Comparison of ENCODE assay signal across 9 mouse cellular contexts in genomic region chr5:75143092-75143491, GRCm38 (mm10). TPM values are rescaled to one million over a fixed set of nuclear protein-coding genes. Genes with fewer than 3 reads are reported as not detected.
DNase-seq lines count a peak whose midpoint lies in the region; ATAC-seq lines count a peak whose summit lies in the region.
"Had no signal": no experiment of that assay in that cellular context is flagged by ENCODE, and none has a peak within 500 bp of the region (broad histone marks: within the 10 kb centered on the region; RNA-seq: fewer than 3 reads in every experiment).

No protein-coding gene starts in this region.

- peaks cover under 1% of the 10 kb centered on the region; the same call in 1 of the 2 replicates for H3K4me1 ChIP-seq in forebrain, embryonic 11.5 days (replicated peaks; ENCODE audit: control insufficient read depth, insufficient read depth, low read length)
- no peaks in the 10 kb centered on the region for H3K4me1 ChIP-seq in hindbrain, embryonic 11.5 days (replicated peaks; ENCODE audit: control insufficient read depth, insufficient read depth, low read length)
- H3K4me1 ChIP-seq in stomach, embryonic 14.5 days (ENCODE audit: control insufficient read depth, insufficient read depth, low read length): peaks cover 2% of the 10 kb centered on the region; the same call in 1 of the 2 replicates

- peak overlapping the region; percentile 28 for H3K9ac ChIP-seq in forebrain, embryonic 11.5 days (ENCODE audit: low read length)
- no peak overlapping the region for H3K9ac ChIP-seq in hindbrain, embryonic 11.5 days (ENCODE audit: low read depth, low read length)
- H3K9ac ChIP-seq in stomach, embryonic 14.5 days (replicated peaks; ENCODE audit: low read depth, low read length): no peak overlapping the region

- H3K36me3 ChIP-seq in forebrain, embryonic 11.5 days (ENCODE audit: control insufficient read depth, insufficient read depth, low read length): no peaks in the 10 kb centered on the region
- H3K36me3 ChIP-seq in hindbrain, embryonic 11.5 days (ENCODE audit: control insufficient read depth, insufficient read depth, low read length): no peaks in the 10 kb centered on the region
- no peaks in the 10 kb centered on the region for H3K36me3 ChIP-seq in stomach, embryonic 14.5 days (ENCODE audit: control insufficient read depth, insufficient read depth, low read length)

- peak; percentile 92 for DNase-seq in heart, adult 11 months
- DNase-seq in heart, postnatal 25 days (ENCODE audit: low spot score): no peak
- DNase-seq in adrenal gland, adult 8-10 months: peak; percentile 44
- DNase-seq in forebrain, embryonic 11.5 days (ENCODE audit: low spot score): peak; percentile 74
- peak; percentile 82 for DNase-seq in hindbrain, embryonic 11.5 days (ENCODE audit: low spot score)
- DNase-seq in left cerebral cortex, postnatal 14 days (ENCODE audit: low spot score in 2 of 2): peak; percentile 56 to 76

- H3K4me2 ChIP-seq in forebrain, embryonic 11.5 days (ENCODE audit: low read depth, low read length, severe bottlenecking): peak overlapping the region; percentile 53
- peak overlapping the region; percentile 40 for H3K4me2 ChIP-seq in hindbrain, embryonic 11.5 days (replicated peaks; ENCODE audit: low read depth, low read length)
- H3K4me2 ChIP-seq in stomach, embryonic 14.5 days (replicated peaks; ENCODE audit: low read depth, low read length): peak overlapping the region; percentile 41

- intact Hi-C loops in heart, postnatal 25 days (cut with DNase I): loop anchor here (1.0 kb wide), 2 partner anchors 182 to 199 kb away; no protein-coding TSS in a partner anchor
- intact Hi-C loops in left cerebral cortex, postnatal 14 days (cut with DNase I): loop anchor here (5.0 kb wide), 2 partner anchors 181 to 201 kb away; no protein-coding TSS in a partner anchor

- H3K27ac ChIP-seq in forebrain, embryonic 11.5 days (ENCODE audit: low read depth, low read length): no peak overlapping the region
- H3K27ac ChIP-seq in hindbrain, embryonic 11.5 days (ENCODE audit: low read depth, low read length): no peak overlapping the region
- no peak overlapping the region for H3K27ac ChIP-seq in stomach, embryonic 14.5 days (ENCODE audit: low read length)
- H3K27ac ChIP-seq: macrophage had no signal

- peak overlapping the region; percentile 20 for H3K4me3 ChIP-seq in forebrain, embryonic 11.5 days (ENCODE audit: low read depth, low read length)
- H3K4me3 ChIP-seq in hindbrain, embryonic 11.5 days (ENCODE audit: low read depth, low read length): no peak overlapping the region
- peak overlapping the region; percentile 15 for H3K4me3 ChIP-seq in stomach, embryonic 14.5 days (ENCODE audit: low read depth, low read length)

- 3% methylated on average over 14 of the region's 14 CpGs for WGBS in forebrain, embryonic 11.5 days
- WGBS in hindbrain, embryonic 11.5 days: 6% methylated on average over 14 of the region's 14 CpGs
- 4% methylated on average over 14 of the region's 14 CpGs for WGBS in stomach, embryonic 14.5 days

- ATAC-seq in forebrain, embryonic 11.5 days (replicated peaks; ENCODE audit: low FRiP score): no peak; the same call in 1 of the 2 replicates
- ATAC-seq in hindbrain, embryonic 11.5 days (ENCODE audit: low FRiP score): 0 out of 2 replicates have a peak, but pooled peaks have one; percentile 17
- ATAC-seq in megakaryocyte progenitor cell, adult 5-6 weeks (replicated peaks; ENCODE audit: poor library complexity): peak; percentile 57; the same call in 1 of the 2 replicates
- peak; percentile 65; the same call in 1 of the 2 replicates for ATAC-seq in stomach, embryonic 14.5 days (ENCODE audit: insufficient number of reproducible peaks, insufficient read depth, low FRiP score, low read depth)

- H3K9me3 ChIP-seq in forebrain, embryonic 11.5 days (ENCODE audit: control insufficient read depth, low read length): no peaks in the 10 kb centered on the region
- H3K9me3 ChIP-seq in hindbrain, embryonic 11.5 days (ENCODE audit: control insufficient read depth, low read length): no peaks in the 10 kb centered on the region
- H3K9me3 ChIP-seq in stomach, embryonic 14.5 days (ENCODE audit: control insufficient read depth, low read depth, low read length): no peaks in the 10 kb centered on the region

- peaks cover 38% of the 10 kb centered on the region for H3K27me3 ChIP-seq in forebrain, embryonic 11.5 days (ENCODE audit: control insufficient read depth, insufficient read depth, low read length)
- H3K27me3 ChIP-seq in hindbrain, embryonic 11.5 days (ENCODE audit: control insufficient read depth, insufficient read depth, low read length): peaks cover 34% of the 10 kb centered on the region
- H3K27me3 ChIP-seq in stomach, embryonic 14.5 days (ENCODE audit: control insufficient read depth, insufficient read depth, low read length): 0 out of 2 replicates have a peak, but pooled peaks cover 3% of the 10 kb centered on the region

RNA-seq across cellular contexts. Expression of gene Pdgfra, which starts 9.0 kb away (rescaled TPM):
- total RNA-seq in heart, postnatal 25 days (2021): 10 to 100 TPM; 31.8 to 32.3 TPM
- 10 to 100 TPM; 40.5 to 55.6 (median 45.9) TPM for total RNA-seq in adrenal gland, adult 8-10 months (2022)
- polyA plus RNA-seq in forebrain, embryonic 11.5 days (2014; fragmentation: Nextera tagmentation; extraction: Ambion mirVana): 21.6 and 24.0 TPM in 2 replicates
- 26.5 and 29.3 TPM in 2 replicates for polyA plus RNA-seq in hindbrain, embryonic 11.5 days (2014; fragmentation: Nextera tagmentation; extraction: Ambion mirVana)
- 10 to 100 TPM; 57.0 to 59.8 TPM for total RNA-seq in left cerebral cortex, postnatal 14 days (2021)
- not detected in 2 replicates for total RNA-seq in megakaryocyte progenitor cell, adult 5-6 weeks (2015)
- total RNA-seq in megakaryocyte progenitor cell, adult 5-6 weeks (2017): 0.08 TPM in 1 of 2 replicates, not detected in the other
- polyA plus RNA-seq in stomach, embryonic 14.5 days (2014; fragmentation: Nextera tagmentation; extraction: Ambion mirVana): 56.3 and 57.7 TPM in 2 replicates
- polyA plus RNA-seq: macrophage had no signal

Comparison
In these comparisons a context has a peak if more than half of its experiments do, and no peak if none do; other contexts are left out.
1. RNA of gene Pdgfra, which starts 9.0 kb away (total RNA-seq): 57.0 to 59.8 TPM in left cerebral cortex, postnatal 14 days, 40.5 to 55.6 TPM in adrenal gland, adult 8-10 months and 31.8 to 32.3 TPM in heart, postnatal 25 days; 0.08 TPM in megakaryocyte progenitor cell, adult 5-6 weeks; every median in the first group is over 10 times any median in the second.
2. Peak in every context shown above with its lines, with median percentiles within 50 percentile points of each other: H3K4me2 ChIP-seq.